Mouse (Mus musculus) layer of hippocampus, adult 8-10 months (tissue): ENCODE results near the gene Kif21b. TPM values are rescaled to one million over a fixed set of nuclear protein-coding genes. Genes with fewer than 3 reads are reported as not detected.

Experiments
- total RNA-seq, 4 experiments: library from RNA; stranded (reverse); gene quantifications; 2 replicates each; pipeline ENCODE4 v1.2.4; 2022

The Kif21b gene
- total RNA-seq, 4 experiments from 2014 or later = 42.0 to 44.3 (median 42.9) TPM

Other genes starting within 250 kb of the Kif21b start
- not detected for gene Pkp1, start 212.2 kb upstream of the Kif21b start, total RNA-seq
- gene Igfn1, start 125.0 kb upstream of the Kif21b start, total RNA-seq = under 1 TPM; 0.35 to 0.61 (median 0.38) TPM
- gene Tmem9, start 123.2 kb upstream of the Kif21b start, total RNA-seq = 10 to 100 TPM; 71.4 to 79.2 (median 73.5) TPM
- not detected for gene Ascl5, start 80.6 kb upstream of the Kif21b start, total RNA-seq
- 1 to 10 TPM in 2 of 4 experiments, under 1 TPM in 2; 0.37 to 1.9 (median 0.79) TPM for gene Cacna1s, start 78.6 kb upstream of the Kif21b start, total RNA-seq
- gene Mroh3, start 81.4 kb downstream of the Kif21b start, total RNA-seq = 1 to 10 TPM in 2 of 4 experiments, under 1 TPM in 2; 0.71 to 3.1 (median 2.0) TPM
- 1 to 10 TPM; 2.3 to 3.7 (median 3.0) TPM for gene Inava, start 102.9 kb downstream of the Kif21b start, total RNA-seq
- gene Gpr25, start 129.5 kb downstream of the Kif21b start, total RNA-seq = 1 to 10 TPM; 3.2 to 6.6 (median 3.9) TPM
- gene Camsap2, start 214.7 kb downstream of the Kif21b start, total RNA-seq = 100 to 1,000 TPM; 123 to 147 (median 134) TPM